Mouse (Mus musculus) embryonic facial prominence, embryonic 15.5 days (tissue): ENCODE data around the gene Mill2. TPM values are rescaled to one million over a fixed set of nuclear protein-coding genes. Genes with fewer than 3 reads are reported as not detected.
"Not testable (repeated sequence)": the region's sequence is repeated elsewhere in the genome, so short reads cannot be mapped to it uniquely, and the experiment has no call there.

Experiments used
- ATAC-seq: fragments of 200-750 bp; cut with Nextera tagmentation; 2 replicates; pipeline ENCODE4 v1.8.0; 2017; ENCODE audit warnings: low read depth, moderate TSS enrichment; ENCODE audit not compliant: insufficient number of reproducible peaks, low FRiP score, low TSS enrichment
- H3K27ac ChIP-seq: fragments of 300-500 bp; sonication (generic); replicated peaks from 2 replicates; pipeline ENCODE4 v1.5.1; 2015; ENCODE audit warnings: mild to moderate bottlenecking, inconsistent platforms
- H3K27me3 ChIP-seq: fragments of 300-500 bp; sonication (generic); 2 replicates; pipeline ENCODE4 v1.6.1; 2015; ENCODE audit warnings: inconsistent platforms
- H3K36me3 ChIP-seq: fragments of 300-500 bp; sonication (generic); 2 replicates; pipeline ENCODE4 v1.6.1; 2015; ENCODE audit warnings: mild to moderate bottlenecking, inconsistent platforms
- H3K4me1 ChIP-seq: fragments of 300-500 bp; sonication (generic); 2 replicates; pipeline ENCODE4 v1.6.1; 2015; ENCODE audit warnings: inconsistent platforms
- H3K4me2 ChIP-seq: fragments of 300-500 bp; sonication (generic); replicated peaks from 2 replicates; pipeline ENCODE4 v1.6.1; 2015; ENCODE audit warnings: mild to moderate bottlenecking, inconsistent platforms
- H3K4me3 ChIP-seq: fragments of 300-500 bp; sonication (generic); replicated peaks from 2 replicates; pipeline ENCODE4 v1.5.1; 2015; ENCODE audit warnings: mild to moderate bottlenecking, inconsistent platforms
- H3K9ac ChIP-seq: fragments of 300-500 bp; sonication (generic); 2 replicates; pipeline ENCODE4 v1.6.1; 2015; ENCODE audit warnings: inconsistent platforms
- H3K9me3 ChIP-seq: fragments of 300-500 bp; sonication (generic); replicated peaks from 2 replicates; pipeline ENCODE4 v1.6.1; 2016; ENCODE audit warnings: inconsistent platforms
- WGBS: fragments of 180-500 bp; shearing (Covaris S2); methylation state at CpG from one replicate; pipeline ENCODE4 v1.1.7; 2015; 5-methylcytosine and 5-hydroxymethylcytosine counted together
- polyA plus RNA-seq: library from polyadenylated mRNA; unstranded; fragments of >200 nt; fragmentation: Nextera tagmentation; extraction: Ambion mirVana; gene quantifications from 2 replicates; pipeline ENCODE4 v1.2.1, GENCODE M21; 2015

Gene Mill2
- polyA plus RNA-seq, 1 experiment from 2014 or later: 1.0 TPM

DNA sequence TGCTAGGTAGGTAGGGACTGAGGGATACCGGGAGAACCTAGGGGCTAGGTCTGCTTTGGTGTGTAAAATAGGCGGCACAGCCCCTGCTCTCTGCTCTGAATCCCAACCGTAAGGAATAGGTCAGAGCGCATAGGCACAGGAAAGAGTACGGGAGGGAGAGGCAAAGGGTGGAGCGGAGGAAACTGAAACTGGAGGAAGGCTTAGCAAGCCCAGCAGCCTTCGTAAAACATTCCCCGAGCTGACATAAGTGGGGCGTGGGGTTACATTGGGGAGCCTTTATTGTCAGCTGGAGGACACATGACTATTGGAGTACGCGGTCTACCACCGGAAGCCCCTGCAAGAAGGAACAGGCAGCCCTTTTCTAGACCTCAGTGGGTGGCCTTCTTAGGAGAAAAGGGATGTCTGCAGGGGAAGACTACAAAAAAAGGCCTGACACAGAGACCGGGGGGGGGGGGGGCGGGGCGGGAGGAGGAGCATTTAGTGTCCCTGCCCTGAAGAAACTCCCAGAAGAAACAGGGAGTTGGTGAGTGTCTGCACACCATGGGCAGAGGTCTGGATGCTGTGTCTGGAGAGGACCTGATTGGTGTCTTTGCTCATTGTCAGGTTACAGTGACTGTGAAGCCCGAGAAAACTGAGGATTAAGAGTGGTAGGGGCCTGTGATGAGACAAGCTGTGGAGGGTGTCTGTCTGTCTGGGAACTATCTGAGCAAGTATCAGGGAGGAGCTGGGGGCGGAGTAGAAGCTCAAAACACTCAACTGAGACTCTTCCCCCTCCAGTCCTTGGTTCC lies 814 bp downstream of the Mill2 start:
- Histone ChIP-seq H3K4me1 (peaks cover 10% of the 10 kb centered on the region; the same call in 1 of the 2 replicates), H3K4me2 (peak overlapping the region; percentile 61), H3K9ac (peak overlapping the region; percentile 40), H3K36me3 (no peaks in the 10 kb centered on the region), H3K4me3 (peak overlapping the region; percentile 43), H3K9me3 (no peaks in the 10 kb centered on the region), H3K27me3 (no peaks in the 10 kb centered on the region), H3K27ac (peak overlapping the region; percentile 92)
- WGBS: 4% methylated on average over 14 of the region's 17 CpGs
- peak; percentile 85 for ATAC-seq

GRCm38 (mm10) chr7:18841174-18841567 lies 1.4 kb downstream of the Mill2 start:
- Histone ChIP-seq H3K4me3 (peak overlapping the region; percentile 43), H3K27me3 (no peaks in the 10 kb centered on the region), H3K36me3 (no peaks in the 10 kb centered on the region), H3K9me3 (no peaks in the 10 kb centered on the region), H3K9ac (no peak overlapping the region), H3K4me2 (peak overlapping the region; percentile 61), H3K4me1 (peaks cover 10% of the 10 kb centered on the region; the same call in 1 of the 2 replicates), H3K27ac (peak overlapping the region; percentile 65; the same call in 1 of the 2 replicates)
- WGBS: 79% methylated on average over 1 of the region's 1 CpGs
- no peak for ATAC-seq

DNA sequence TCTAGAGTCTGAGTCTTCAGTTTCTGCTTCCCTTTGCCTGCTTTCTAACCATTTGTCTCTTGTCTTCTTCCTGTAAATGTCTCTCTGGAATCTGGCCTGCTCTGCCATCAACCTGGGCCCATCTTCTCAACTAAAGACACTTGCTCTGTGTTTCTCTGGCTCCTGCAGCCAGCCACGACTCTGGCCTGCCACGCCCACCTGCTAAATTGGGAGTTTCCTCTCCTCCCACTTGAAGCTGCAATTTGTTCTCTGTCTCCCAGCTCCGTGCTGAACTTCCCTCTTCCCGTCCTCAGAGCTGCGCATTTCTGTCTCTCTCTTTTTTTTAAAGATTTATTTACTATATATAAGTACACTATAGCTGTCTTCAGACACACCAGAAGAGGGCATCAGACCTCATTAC lies 5.0 kb downstream of the Mill2 start:
- Histone ChIP-seq H3K9ac (no peak overlapping the region), H3K4me3 (no peak overlapping the region), H3K36me3 (no peaks in the 10 kb centered on the region), H3K4me1 (peaks cover 10% of the 10 kb centered on the region; the same call in 1 of the 2 replicates), H3K9me3 (no peaks in the 10 kb centered on the region), H3K4me2 (no peak overlapping the region), H3K27ac (no peak overlapping the region), H3K27me3 (no peaks in the 10 kb centered on the region)
- WGBS: 39% methylated on average over 5 of the region's 5 CpGs
- ATAC-seq: no peak

DNA sequence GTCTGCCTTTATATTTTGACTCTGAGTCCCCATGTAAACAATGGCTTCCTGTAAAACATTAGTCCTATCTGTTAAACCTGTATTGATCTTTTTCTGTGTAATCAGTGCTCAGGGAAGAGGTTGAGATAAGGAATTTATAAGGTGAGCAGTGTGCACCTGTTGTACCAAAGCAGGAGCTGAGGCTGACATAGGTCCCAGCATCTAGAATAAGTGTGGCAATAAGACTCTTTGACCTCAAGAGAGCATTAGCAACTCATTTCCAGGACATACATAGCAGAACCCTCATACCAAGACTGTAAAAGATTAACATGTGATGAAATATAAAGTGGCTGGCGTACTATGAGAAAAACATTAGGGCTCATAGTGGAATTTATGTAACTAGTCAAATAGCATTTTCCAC lies 8.6 kb downstream of the Mill2 start:
- 86% methylated on average over 1 of the region's 1 CpGs for WGBS
- no peaks in the 10 kb centered on the region for H3K4me1 ChIP-seq
- H3K27ac ChIP-seq: no peak overlapping the region
- H3K36me3 ChIP-seq: no peaks in the 10 kb centered on the region
- H3K9me3 ChIP-seq: no peaks in the 10 kb centered on the region
- no peak overlapping the region for H3K4me2 ChIP-seq
- H3K4me3 ChIP-seq: no peak overlapping the region
- no peak for ATAC-seq
- H3K9ac ChIP-seq: no peak overlapping the region
- no peaks in the 10 kb centered on the region for H3K27me3 ChIP-seq

GRCm38 (mm10) chr7:18858310-18858916 lies 18.6 kb downstream of the Mill2 start:
- Histone ChIP-seq H3K4me2 (no peak overlapping the region), H3K4me1 (peaks cover 7% of the 10 kb centered on the region; the same call in 1 of the 2 replicates), H3K36me3 (no peaks in the 10 kb centered on the region), H3K27me3 (no peaks in the 10 kb centered on the region), H3K9me3 (no peaks in the 10 kb centered on the region), H3K27ac (0 out of 2 replicates have a peak overlapping the region, but pooled peaks have one; percentile 23), H3K9ac (no peak overlapping the region), H3K4me3 (no peak overlapping the region)
- 73% methylated on average over 5 of the region's 5 CpGs for WGBS
- ATAC-seq: 0 out of 2 replicates have a peak, but pooled peaks have one; percentile 39

DNA sequence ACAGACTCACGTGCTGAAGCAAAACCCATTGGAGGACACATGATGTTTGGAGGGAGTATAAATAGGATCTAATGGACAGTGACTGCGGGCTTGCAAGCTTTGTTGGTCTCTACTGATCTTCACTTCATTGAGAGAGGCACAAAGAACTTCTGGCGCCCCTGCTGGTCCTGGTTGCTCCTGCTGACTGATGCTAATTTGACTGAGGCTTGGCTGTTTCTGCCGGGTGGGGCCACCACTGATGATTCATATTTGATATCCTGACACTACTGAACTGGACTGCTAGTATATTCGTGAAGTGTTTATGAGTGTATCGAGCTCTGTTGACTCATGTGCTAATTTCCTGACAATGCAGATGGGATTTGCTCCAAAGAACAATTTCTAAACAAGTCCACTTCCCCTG lies 23.0 kb downstream of the Mill2 start:
- ATAC-seq: no peak
- Histone ChIP-seq H3K36me3 (no peaks in the 10 kb centered on the region), H3K4me3 (no peak overlapping the region), H3K4me1 (peaks cover 7% of the 10 kb centered on the region; the same call in 1 of the 2 replicates), H3K9me3 (no peaks in the 10 kb centered on the region), H3K4me2 (no peak overlapping the region), H3K27me3 (no peaks in the 10 kb centered on the region), H3K27ac (no peak overlapping the region), H3K9ac (no peak overlapping the region)
- 79% methylated on average over 6 of the region's 6 CpGs for WGBS

- Histone ChIP-seq H3K27ac (no peak overlapping the region), H3K36me3 (no peaks in the 10 kb centered on the region), H3K4me3 (no peak overlapping the region), H3K9me3 (peaks cover 4% of the 10 kb centered on the region; the same call in 1 of the 2 replicates), H3K4me1 (peaks cover 7% of the 10 kb centered on the region; the same call in 1 of the 2 replicates), H3K4me2 (no peak overlapping the region), H3K27me3 (no peaks in the 10 kb centered on the region), H3K9ac (no peak overlapping the region)
- WGBS: 76% methylated on average over 2 of the region's 2 CpGs
- no peak for ATAC-seq
Measured at GRCm38 (mm10) chr7:18868491-18868890, 28.7 kb downstream of the Mill2 start.

- H3K27me3 ChIP-seq, H3K4me2 ChIP-seq, H3K36me3 ChIP-seq, H3K4me3 ChIP-seq, H3K9ac ChIP-seq, ATAC-seq, H3K9me3 ChIP-seq, H3K4me1 ChIP-seq, H3K27ac ChIP-seq: not testable (repeated sequence)
- WGBS: 75% methylated on average over 1 of the region's 8 CpGs
Measured at GRCm38 (mm10) chr7:18871031-18871430, 31.3 kb downstream of the Mill2 start, which contains the start of gene Pglyrp1. TSS of gene Pglyrp1 (plus strand) at chr7:18871331.

- Histone ChIP-seq H3K9ac (no peak overlapping the region), H3K27ac (no peak overlapping the region), H3K36me3 (no peaks in the 10 kb centered on the region), H3K4me1 (peaks cover 7% of the 10 kb centered on the region; the same call in 1 of the 2 replicates), H3K4me2 (peak overlapping the region; percentile 81), H3K27me3 (no peaks in the 10 kb centered on the region), H3K4me3 (peak overlapping the region; percentile 44), H3K9me3 (peaks cover 4% of the 10 kb centered on the region; the same call in 1 of the 2 replicates)
- WGBS: 24% methylated on average over 14 of the region's 14 CpGs
- no peak for ATAC-seq
Measured at GRCm38 (mm10) chr7:18872014-18872802, 32.4 kb downstream of the Mill2 start.

DNA sequence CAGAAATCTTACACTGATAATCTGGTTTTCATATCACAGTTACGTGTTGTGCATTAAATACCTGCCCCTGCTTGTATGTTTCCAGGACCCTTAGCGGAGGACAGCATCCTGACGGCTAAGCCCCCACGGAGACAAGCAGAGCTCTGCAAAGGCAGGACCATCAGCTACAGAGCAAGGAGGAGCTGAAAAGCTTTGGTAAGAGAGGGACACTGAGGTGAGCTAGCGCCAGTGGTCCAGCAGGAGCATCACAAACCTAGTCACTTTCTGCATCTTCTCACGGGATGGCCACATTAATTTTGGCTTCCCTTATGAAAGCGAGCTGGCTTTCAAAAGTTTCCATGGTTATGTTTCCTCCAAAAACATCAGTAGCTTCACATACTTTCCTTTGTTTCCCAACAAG lies 33.0 kb downstream of the Mill2 start:
- Histone ChIP-seq H3K4me1 (peaks cover 7% of the 10 kb centered on the region; the same call in 1 of the 2 replicates), H3K36me3 (no peaks in the 10 kb centered on the region), H3K4me3 (peak overlapping the region; percentile 44), H3K9me3 (peaks cover 4% of the 10 kb centered on the region; the same call in 1 of the 2 replicates), H3K27me3 (no peaks in the 10 kb centered on the region), H3K27ac (no peak overlapping the region), H3K4me2 (peak overlapping the region; percentile 81), H3K9ac (no peak overlapping the region)
- 3% methylated on average over 7 of the region's 7 CpGs for WGBS
- no peak for ATAC-seq

DNA sequence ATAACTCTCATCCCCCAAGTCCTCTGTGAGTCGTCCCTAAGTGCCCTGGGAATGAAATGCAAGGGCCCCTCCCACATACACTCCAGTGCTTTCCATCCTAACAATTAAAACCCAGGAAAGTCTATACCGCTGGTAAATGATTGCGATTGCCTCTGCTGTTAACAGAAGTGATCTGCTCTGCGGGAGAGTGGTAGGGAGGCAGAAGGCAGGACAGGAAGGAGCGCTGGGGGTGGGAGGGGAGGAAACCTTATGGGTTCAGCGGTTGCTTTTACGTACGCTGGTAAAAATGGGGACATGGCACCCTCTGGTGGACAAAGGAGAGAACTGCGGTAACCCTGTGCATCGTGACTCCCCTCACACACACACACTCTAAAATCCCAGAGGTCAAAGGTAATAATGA lies 33.5 kb downstream of the Mill2 start:
- ATAC-seq: peak; percentile 67
- peaks cover 7% of the 10 kb centered on the region; the same call in 1 of the 2 replicates for H3K4me1 ChIP-seq
- no peaks in the 10 kb centered on the region for H3K27me3 ChIP-seq
- under 1% methylated on average over 10 of the region's 10 CpGs for WGBS
- H3K4me3 ChIP-seq: peak overlapping the region; percentile 44
- H3K9ac ChIP-seq: no peak overlapping the region
- peak overlapping the region; percentile 81 for H3K4me2 ChIP-seq
- no peaks in the 10 kb centered on the region for H3K36me3 ChIP-seq
- H3K27ac ChIP-seq: no peak overlapping the region
- H3K9me3 ChIP-seq: peaks cover 4% of the 10 kb centered on the region; the same call in 1 of the 2 replicates
